Mouse (Mus musculus) kidney, postnatal 0 days (tissue): ENCODE results near the gene Osbpl5. TPM values are rescaled to one million over a fixed set of nuclear protein-coding genes. Genes with fewer than 3 reads are reported as not detected.
A peak's percentile ranks its signal among the peaks of the same experiment; 100 is the strongest.

Experiments used
- ATAC-seq: fragments of 200-750 bp; cut with Nextera tagmentation; replicated peaks from 2 replicates; pipeline ENCODE4 v1.8.0; 2017; ENCODE audit warnings: low read depth, moderate number of reproducible peaks, moderate TSS enrichment, moderate library complexity; ENCODE audit not compliant: low FRiP score
- DNase-seq: peaks from one replicate; pipeline ENCODE4 v3.0.0-alpha.2; 2016; ENCODE audit warnings: low spot score
- H3K27ac ChIP-seq: fragments of 300-500 bp; sonication (generic); 2 replicates; pipeline ENCODE4 v1.5.1; 2014; ENCODE audit warnings: mild to moderate bottlenecking
- H3K27me3 ChIP-seq: fragments of 300-500 bp; sonication (generic); 2 replicates; pipeline ENCODE4 v1.6.1; 2014; ENCODE audit warnings: low read length, mixed read lengths; ENCODE audit not compliant: insufficient read depth
- H3K36me3 ChIP-seq: fragments of 300-500 bp; sonication (generic); 2 replicates; pipeline ENCODE4 v1.6.1; 2014; ENCODE audit warnings: low read length, mixed read lengths; ENCODE audit not compliant: insufficient read depth
- H3K4me1 ChIP-seq: fragments of 300-500 bp; sonication (generic); replicated peaks from 2 replicates; pipeline ENCODE4 v1.6.1; 2014; ENCODE audit warnings: antibody characterized with exemption, low read length, mixed read lengths; ENCODE audit not compliant: insufficient read depth
- H3K4me2 ChIP-seq: fragments of 300-500 bp; sonication (generic); 2 replicates; pipeline ENCODE4 v1.6.1; 2014; ENCODE audit warnings: mild to moderate bottlenecking, low read length, moderate library complexity, mixed read lengths
- H3K4me3 ChIP-seq: fragments of 300-500 bp; sonication (generic); replicated peaks from 2 replicates; pipeline ENCODE4 v1.5.1; 2014; ENCODE audit warnings: low read depth, low read length
- H3K9ac ChIP-seq: fragments of 300-500 bp; sonication (generic); 2 replicates; pipeline ENCODE4 v1.6.1; 2014; ENCODE audit warnings: low read depth, low read length
- H3K9me3 ChIP-seq: fragments of 300-500 bp; sonication (generic); replicated peaks from 2 replicates; pipeline ENCODE4 v1.6.1; 2016; ENCODE audit warnings: low read length, inconsistent platforms, mixed read lengths
- CTCF ChIP-seq: IDR thresholded peaks from 2 replicates; pipeline ENCODE4 v1.5.1; 2016; ENCODE audit warnings: antibody characterized with exemption, low read depth, mild to moderate bottlenecking, moderate library complexity
- WGBS: fragments of 180-500 bp; shearing (Covaris S2); extraction: QIAGEN DNeasy Blood & Tissue Kit; methylation state at CpG from one replicate; pipeline ENCODE4 v1.1.7; 2014; 5-methylcytosine and 5-hydroxymethylcytosine counted together
- polyA plus RNA-seq: library from polyadenylated mRNA; unstranded; fragments of >200 nt; fragmentation: Nextera tagmentation; extraction: Ambion mirVana; gene quantifications from 2 replicates; pipeline ENCODE4 v1.2.1, GENCODE M21; 2015

The Osbpl5 gene
- polyA plus RNA-seq, 1 experiment from 2014 or later = 29.0 TPM

DNA sequence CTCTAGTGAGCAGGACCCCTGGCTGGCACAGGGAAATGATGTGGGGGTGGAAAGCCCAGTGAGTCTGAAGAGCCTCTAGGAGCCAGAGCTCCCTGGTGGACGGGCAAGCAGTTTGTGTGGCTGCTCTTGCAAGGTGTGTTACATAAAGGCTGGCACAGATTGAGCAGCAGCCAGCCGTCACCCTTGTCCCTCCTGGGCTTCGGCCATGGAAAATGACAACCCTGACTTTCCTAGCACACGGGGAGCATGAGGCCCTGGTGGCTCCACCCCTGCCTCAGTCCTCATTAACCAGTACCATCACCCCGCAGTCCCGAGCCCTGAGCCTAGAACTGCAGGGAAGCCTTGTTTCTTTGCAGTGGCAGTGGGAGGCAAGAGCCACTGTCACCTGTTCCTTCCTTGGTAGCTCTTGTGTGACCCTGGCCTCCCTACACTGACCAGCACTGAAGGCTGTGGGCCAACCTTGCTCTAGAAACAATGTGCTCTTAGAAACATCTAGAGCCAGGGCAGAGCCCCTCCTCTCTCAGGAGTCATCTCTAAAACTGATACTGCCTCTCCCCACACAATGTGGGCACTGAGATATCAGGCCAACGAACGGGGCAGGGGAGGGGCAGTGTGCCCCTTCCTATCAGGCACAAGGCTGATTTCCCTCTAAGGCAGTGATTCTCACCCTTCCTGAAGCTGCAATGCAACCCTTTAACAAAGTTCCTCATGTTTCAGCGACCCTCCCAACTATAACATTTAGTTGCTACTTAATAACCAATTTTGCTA is 1.2 kb downstream of the Osbpl5 start:
- H3K36me3 ChIP-seq = no peaks in the 10 kb centered on the region
- no peaks in the 10 kb centered on the region for H3K9me3 ChIP-seq
- no peak overlapping the region for H3K9ac ChIP-seq
- DNase-seq (no peak), ATAC-seq (no peak)
- no peak overlapping the region for H3K27ac ChIP-seq
- TF ChIP-seq CTCF = no peak
- no peaks in the 10 kb centered on the region for H3K4me1 ChIP-seq
- 80% methylated on average over 9 of the region's 9 CpGs for WGBS
- no peak overlapping the region for H3K4me2 ChIP-seq
- no peaks in the 10 kb centered on the region for H3K27me3 ChIP-seq
- H3K4me3 ChIP-seq = no peak overlapping the region

DNA sequence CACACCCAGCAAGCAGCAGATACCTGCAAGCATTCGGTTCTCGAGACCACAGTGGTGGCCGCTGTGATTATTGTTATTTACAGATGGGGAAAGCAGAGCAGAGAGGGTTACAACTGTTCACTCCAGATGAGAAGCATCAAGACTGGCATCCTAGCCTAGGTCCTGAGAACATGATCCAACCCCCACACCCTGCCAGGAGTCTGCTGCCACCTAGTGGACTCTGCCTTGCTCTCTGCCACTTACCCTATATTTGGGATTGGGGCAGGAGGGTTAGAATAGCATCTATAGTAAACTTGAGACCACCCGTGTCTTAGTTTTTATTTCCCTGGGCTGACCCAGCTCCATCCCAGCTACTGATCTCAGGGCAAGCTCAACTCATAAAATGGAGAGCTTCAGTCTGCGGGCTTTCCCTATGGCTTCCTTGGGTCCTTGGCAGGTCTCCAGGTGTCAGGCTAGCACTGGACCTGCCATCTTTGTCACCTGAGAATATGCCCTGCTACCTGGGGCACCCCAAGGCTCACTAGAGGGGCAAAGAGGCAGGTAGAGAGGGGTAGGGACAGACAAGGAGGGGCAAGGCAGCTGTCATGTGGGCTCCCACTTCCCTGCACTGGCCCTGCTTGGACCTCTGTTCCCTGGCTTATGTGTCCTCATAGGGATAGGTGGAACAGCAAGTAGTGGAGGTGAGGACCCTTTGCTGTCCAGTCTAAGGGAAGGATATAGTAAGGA is 2.6 kb downstream of the Osbpl5 start:
- Histone ChIP-seq H3K27ac (no peak overlapping the region), H3K4me3 (no peak overlapping the region), H3K36me3 (no peaks in the 10 kb centered on the region), H3K4me2 (no peak overlapping the region), H3K9me3 (no peaks in the 10 kb centered on the region), H3K4me1 (no peaks in the 10 kb centered on the region), H3K9ac (no peak overlapping the region), H3K27me3 (no peaks in the 10 kb centered on the region)
- peak; percentile 91 for TF ChIP-seq CTCF
- ATAC-seq (0 out of 2 replicates have a peak, but pooled peaks have one; percentile 27), DNase-seq (peak; percentile 79)
- 27% methylated on average over 5 of the region's 5 CpGs for WGBS

DNA sequence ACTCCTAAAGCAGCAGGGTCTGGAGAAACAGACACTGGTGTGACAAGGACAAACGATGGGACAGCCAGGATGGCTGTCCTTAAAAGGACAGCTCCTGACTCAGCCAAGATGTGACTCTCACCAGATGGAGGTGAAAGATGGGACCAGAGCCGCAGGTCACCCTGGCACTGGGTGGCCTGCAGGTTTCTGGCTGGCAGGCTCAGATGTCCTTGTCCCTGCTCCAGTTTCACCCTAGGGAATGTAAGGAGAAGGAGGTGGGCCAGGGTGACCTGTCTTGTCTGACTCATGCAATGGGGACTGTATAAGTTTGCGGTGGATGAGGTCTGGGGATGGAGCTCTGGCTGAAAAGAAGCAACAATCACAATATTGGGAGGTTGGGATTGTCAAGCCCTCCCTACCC is 4.2 kb downstream of the Osbpl5 start:
- H3K9me3 ChIP-seq = no peaks in the 10 kb centered on the region
- DNase-seq (no peak), ATAC-seq (no peak)
- no peak overlapping the region for H3K9ac ChIP-seq
- no peak overlapping the region for H3K27ac ChIP-seq
- H3K4me3 ChIP-seq = no peak overlapping the region
- no peaks in the 10 kb centered on the region for H3K4me1 ChIP-seq
- no peak overlapping the region for H3K4me2 ChIP-seq
- H3K27me3 ChIP-seq = no peaks in the 10 kb centered on the region
- H3K36me3 ChIP-seq = no peaks in the 10 kb centered on the region
- 60% methylated on average over 3 of the region's 3 CpGs for WGBS
- no peak for TF ChIP-seq CTCF

DNA sequence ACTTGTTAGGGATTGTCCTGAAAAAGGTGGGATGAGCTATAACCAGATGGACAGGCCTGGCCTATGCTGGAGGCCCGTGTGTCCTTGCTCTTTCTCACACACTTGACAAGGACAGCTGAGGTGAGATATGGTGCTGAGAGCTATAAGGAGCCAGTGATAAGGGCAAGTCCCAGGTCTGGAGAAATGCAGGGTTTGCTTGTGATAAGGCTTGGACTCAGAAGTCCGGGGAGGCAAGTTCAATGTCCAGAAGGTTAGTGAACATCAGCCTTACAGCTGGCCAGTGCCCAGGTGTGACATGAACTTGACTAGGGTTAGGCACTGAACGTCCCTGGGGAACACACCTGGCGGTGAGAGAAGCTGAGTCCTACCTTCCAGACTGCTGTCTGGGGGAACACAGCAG is 4.7 kb downstream of the Osbpl5 start:
- ATAC-seq (no peak), DNase-seq (no peak)
- Histone ChIP-seq H3K4me3 (no peak overlapping the region), H3K4me1 (no peaks in the 10 kb centered on the region), H3K4me2 (no peak overlapping the region), H3K9ac (no peak overlapping the region), H3K36me3 (no peaks in the 10 kb centered on the region), H3K9me3 (no peaks in the 10 kb centered on the region), H3K27ac (no peak overlapping the region), H3K27me3 (no peaks in the 10 kb centered on the region)
- no peak for TF ChIP-seq CTCF
- 70% methylated on average over 4 of the region's 4 CpGs for WGBS

DNA sequence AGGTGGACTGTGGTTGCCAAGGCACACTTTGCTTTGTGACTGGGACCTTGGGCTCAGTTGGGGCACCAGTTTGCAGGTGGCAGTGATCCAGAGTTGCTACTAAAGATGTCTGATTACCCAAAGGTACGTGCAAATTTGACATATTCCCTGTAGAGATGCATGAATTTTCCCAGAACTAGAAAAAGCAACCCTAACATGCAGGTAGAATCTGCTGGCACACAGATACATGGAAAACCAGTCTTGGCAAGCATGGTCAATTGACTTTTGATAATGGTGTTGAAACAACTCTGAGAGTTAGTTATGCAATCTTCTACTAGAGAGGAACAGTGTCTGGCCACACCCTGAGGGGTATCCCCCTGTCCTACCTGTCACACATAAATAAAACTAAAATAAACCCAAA is 5.4 kb downstream of the Osbpl5 start:
- no peak for TF ChIP-seq CTCF
- no peak overlapping the region for H3K27ac ChIP-seq
- DNase-seq (no peak), ATAC-seq (no peak)
- WGBS = 77% methylated on average over 1 of the region's 1 CpGs
- H3K9me3 ChIP-seq = no peaks in the 10 kb centered on the region
- no peaks in the 10 kb centered on the region for H3K27me3 ChIP-seq
- no peak overlapping the region for H3K4me2 ChIP-seq
- no peak overlapping the region for H3K9ac ChIP-seq
- H3K4me1 ChIP-seq = no peaks in the 10 kb centered on the region
- no peak overlapping the region for H3K4me3 ChIP-seq
- no peaks in the 10 kb centered on the region for H3K36me3 ChIP-seq

DNA sequence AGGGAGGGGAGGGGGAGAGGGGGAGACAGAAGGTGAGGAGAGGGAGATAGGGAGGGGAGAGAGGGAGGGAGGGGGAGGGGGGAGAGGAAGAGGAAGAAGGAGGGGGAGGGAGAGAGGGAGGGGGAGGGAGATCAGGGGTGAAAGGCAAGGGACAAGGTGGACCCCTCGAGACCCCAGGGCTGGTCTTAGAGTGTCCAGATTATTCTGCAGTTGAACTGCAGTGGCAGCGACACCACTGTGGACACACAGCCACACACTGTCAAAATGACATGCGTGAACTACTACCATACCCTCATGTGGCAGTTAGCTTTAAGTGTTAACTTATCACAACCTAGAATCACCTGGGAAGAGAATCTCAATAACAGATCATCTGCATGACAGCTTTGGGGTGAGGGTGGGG is 7.7 kb downstream of the Osbpl5 start:
- 78% methylated on average over 3 of the region's 3 CpGs for WGBS
- no peak for DNase-seq
- ATAC-seq = no peak
- H3K4me2 ChIP-seq = no peak overlapping the region
- no peaks in the 10 kb centered on the region for H3K36me3 ChIP-seq
- no peaks in the 10 kb centered on the region for H3K4me1 ChIP-seq
- H3K9ac ChIP-seq = no peak overlapping the region
- TF ChIP-seq CTCF = no peak
- no peak overlapping the region for H3K27ac ChIP-seq
- H3K9me3 ChIP-seq = no peaks in the 10 kb centered on the region
- no peak overlapping the region for H3K4me3 ChIP-seq
- no peaks in the 10 kb centered on the region for H3K27me3 ChIP-seq
